Mouse (Mus musculus) CD4-positive, CD25-positive, alpha-beta regulatory T cell, adult 2 months (primary cell): ENCODE data around the gene Glis3.

Experiments used
- DNase-seq: peaks from one replicate; pipeline ENCODE4 v3.0.0-alpha.2; 2012; ENCODE audit warnings: low read depth, low spot score

Gene Glis3

GRCm38 (mm10) chr19:28258480-28258879, 421.4 kb downstream of the Glis3 start:
- no peak for DNase-seq

DNA sequence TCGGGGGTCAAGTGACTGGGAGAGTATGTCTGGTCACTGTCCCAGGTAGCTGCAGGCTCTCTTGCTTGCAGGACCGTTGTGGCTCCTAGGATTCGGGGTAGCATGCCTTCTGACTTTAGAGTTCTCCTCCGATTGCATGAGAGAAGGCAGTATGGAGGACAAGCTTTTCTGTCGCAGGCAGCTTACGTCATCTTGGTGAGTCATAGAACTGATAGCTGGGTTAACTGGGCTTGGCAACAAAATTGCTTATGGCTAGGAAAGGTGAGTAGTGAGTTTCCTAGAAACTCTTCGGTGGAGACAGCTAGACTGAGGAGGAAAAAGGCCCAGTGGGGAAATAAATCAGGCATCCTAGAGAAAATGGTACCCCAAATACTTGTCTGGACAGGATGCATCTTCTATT, 432.5 kb downstream of the Glis3 start:
- no peak for DNase-seq

GRCm38 (mm10) chr19:28246186-28246585, 433.7 kb downstream of the Glis3 start:
- DNase-seq, result no peak

DNA sequence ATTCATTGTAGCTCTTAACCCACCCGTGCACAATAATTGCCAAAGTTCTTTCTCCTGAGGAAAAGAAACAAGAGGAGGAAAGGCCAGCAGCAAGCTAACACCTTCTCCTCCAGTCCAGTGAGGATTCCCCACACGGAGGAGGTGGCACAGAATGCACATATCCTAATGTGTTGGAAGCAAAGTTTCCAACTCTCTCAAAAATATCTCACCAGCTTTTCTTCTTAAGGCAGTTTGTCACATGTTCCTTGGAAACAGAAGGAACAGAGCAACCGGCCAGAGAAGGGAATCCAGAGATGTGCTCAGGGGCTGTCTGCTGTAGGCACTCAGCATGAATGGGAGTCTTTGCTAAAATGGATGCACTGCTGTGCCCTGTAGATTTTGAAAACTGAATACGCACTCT, 441.8 kb downstream of the Glis3 start:
- DNase-seq, result no peak

- DNase-seq, result no peak
Measured at GRCm38 (mm10) chr19:28237621-28238020, 442.3 kb downstream of the Glis3 start.

- DNase-seq, result no peak
Measured at GRCm38 (mm10) chr19:28235571-28235970, 444.3 kb downstream of the Glis3 start.

DNA sequence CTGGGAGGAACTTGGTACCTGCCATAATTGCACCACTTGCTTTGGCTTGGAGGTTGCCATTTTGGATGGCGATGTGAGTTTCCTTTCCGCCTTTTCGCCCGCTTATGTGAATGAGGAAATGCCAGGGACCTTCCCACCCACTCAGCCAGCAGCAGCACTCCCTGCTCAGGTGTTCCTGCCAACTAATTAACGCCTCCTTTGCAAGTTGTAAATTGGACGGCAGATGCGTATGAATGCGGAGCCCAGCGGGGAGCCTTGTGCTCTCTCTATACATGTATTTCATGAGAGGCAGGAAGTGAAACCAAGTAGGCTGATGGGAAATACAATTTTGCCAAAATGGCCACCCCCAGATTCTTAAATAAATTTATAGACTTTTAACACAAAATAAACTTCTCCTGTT, 444.8 kb downstream of the Glis3 start:
- no peak for DNase-seq

DNA sequence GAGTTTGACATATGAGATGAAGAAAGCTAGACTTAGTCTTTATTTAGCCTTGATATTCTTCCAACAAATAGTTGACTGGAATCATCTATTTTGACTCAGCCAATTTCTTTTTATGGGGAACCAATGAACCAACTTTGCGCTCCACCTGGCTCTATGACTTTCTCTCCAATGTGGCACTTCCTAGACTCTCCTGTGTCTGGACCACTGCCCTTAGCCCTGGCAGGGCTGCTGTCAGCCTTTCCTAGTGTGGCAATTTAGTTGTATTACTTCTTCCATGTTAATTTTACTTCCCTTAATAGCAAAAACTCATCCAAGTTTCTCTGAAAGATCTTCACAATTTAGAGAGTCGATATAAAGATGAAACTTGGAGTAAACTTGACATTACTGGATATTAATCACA, 445.2 kb downstream of the Glis3 start:
- no peak for DNase-seq

DNA sequence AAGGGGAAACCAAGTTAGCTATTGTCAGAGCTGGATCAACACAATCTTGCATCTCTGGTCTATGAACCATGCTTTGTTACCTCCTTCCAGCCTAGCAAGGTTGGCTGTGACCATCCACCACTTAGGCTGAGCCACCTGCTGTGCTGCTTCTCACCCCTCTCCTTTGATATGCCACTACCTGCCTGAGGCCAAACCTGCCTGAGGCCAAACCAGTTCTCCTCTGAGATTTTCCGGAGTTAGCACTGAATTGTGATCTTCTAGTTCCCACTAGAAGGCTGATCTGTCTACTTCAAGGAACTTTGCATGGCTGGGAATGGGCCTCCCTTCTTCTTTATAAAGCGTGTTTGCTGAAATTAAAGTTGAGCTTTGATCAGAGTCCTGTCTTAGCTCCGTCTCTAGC, 448.4 kb downstream of the Glis3 start:
- no peak for DNase-seq

DNA sequence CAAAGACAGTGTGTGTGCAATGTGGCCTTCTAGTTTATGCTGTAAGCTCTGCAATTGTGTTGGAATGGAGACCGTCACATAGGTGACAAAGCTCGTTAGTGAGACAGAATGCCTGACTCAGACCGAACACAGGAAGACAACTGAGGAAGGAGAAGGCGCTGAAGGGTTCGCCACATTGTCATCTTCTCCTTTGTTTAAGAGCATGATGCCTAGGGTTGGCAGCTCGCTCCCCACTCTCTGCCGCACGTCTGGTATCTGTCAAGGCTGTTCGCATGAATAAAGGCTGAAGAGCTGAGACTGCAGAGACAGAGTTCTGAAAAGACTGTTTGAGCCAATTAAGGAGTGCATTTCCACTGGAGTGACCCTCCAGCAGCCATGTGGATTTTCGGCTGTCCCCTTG, 452.4 kb downstream of the Glis3 start:
- no peak for DNase-seq

DNA sequence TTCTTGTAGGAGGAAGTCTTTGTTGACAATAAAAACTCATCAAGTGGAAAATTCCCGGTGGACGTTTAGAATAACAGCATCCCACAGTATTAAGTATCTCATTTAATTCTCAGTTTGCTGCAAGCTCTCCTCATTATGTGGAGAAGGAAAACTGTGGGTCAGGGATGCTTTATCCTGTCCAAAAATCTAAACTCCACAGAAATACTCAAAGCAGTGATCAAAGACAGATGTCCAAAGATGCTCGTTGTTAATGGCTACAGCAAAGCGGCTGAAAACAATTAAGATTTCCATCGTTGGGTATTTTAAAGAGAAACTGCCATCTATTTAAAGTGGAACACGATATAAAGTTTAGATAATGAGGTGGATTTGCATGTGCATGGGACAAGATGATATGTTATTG, 454.2 kb downstream of the Glis3 start:
- no peak for DNase-seq

DNA sequence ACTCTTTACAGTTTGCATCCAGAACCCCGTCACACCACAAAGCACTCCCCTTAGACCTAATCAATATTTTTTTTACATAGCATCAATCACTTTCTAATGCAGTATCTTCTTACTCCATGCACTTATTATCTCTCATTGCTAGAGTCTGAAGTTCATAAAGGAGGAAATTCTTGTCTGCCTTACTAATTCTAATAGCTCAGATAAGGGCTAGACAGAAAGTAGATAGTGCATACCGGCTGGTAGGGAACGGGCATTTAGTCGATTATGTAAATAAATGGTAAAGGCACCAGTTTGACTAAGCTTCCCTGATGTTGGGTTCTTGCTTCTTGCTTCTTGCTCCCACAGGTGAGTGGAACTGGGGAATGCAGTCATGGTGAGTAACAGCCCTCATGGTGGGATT, 468.2 kb downstream of the Glis3 start:
- no peak for DNase-seq
